Mouse (Mus musculus): ENCODE measurements around the gene Lpar3. TPM values are rescaled to one million over a fixed set of nuclear protein-coding genes. Genes with fewer than 3 reads are reported as not detected.

Gene Lpar3
- polyA plus RNA-seq (2021), result 0.04 TPM

- peak; percentile 65 for TF ChIP-seq CTCF (IDR thresholded peaks at IDR 0.05)
- ChIA-PET CTCF (no interaction called here), POLR2A (no interaction called here)
- H3K27me3 ChIP-seq, result no peaks in the 10 kb centered on the region
- DNase-seq (ENCODE audit: low read depth, low spot score), result no peak
- ATAC-seq, result no peak
- in situ Hi-C loops (cut with MboI; ENCODE audit: low pct_unique_long_range_greater_than_20kb), result no loop called here
Observed at GRCm38 (mm10) chr3:146220776-146221486, at the start of gene Lpar3. Gene Lpar3 (plus strand): TSS chr3:146220963.

GRCm38 (mm10) chr3:146173030-146173429, 47.7 kb upstream of the Lpar3 start:
- no peak for ATAC-seq
- in situ Hi-C loops (cut with MboI; ENCODE audit: low pct_unique_long_range_greater_than_20kb), result no loop called here
- TF ChIP-seq CTCF (IDR thresholded peaks at IDR 0.05), result no peak
- no peak for DNase-seq (ENCODE audit: low read depth, low spot score)
- no peaks in the 10 kb centered on the region for H3K27me3 ChIP-seq
- POLR2A ChIA-PET, result no interaction called here
- CTCF ChIA-PET, result interaction anchor here (1.0 to 2.1 kb wide), 5 partner anchors 9 to 316 kb away, joined by 3 to 8 read pairs (median 5); no protein-coding TSS in a partner anchor

GRCm38 (mm10) chr3:146174215-146174614, 46.5 kb upstream of the Lpar3 start:
- no peaks in the 10 kb centered on the region for H3K27me3 ChIP-seq
- TF ChIP-seq CTCF (IDR thresholded peaks at IDR 0.05), result no peak
- no peak for ATAC-seq
- CTCF ChIA-PET, result interaction anchor here (0.8 to 2.1 kb wide), 5 partner anchors 14 to 232 kb away, joined by 3 to 5 read pairs (median 4); no protein-coding TSS in a partner anchor
- no peak for DNase-seq (ENCODE audit: low read depth, low spot score)
- POLR2A ChIA-PET, result no interaction called here
- in situ Hi-C loops (cut with MboI; ENCODE audit: low pct_unique_long_range_greater_than_20kb), result no loop called here

- ATAC-seq (no peak), DNase-seq (ENCODE audit: low read depth, low spot score) (no peak)
- H3K27me3 ChIP-seq, result no peaks in the 10 kb centered on the region
- POLR2A ChIA-PET, result interaction anchor here (0.6 to 1.2 kb wide), 3 partner anchors 118 to 231 kb away, joined by 3 read pairs; no protein-coding TSS in a partner anchor
- in situ Hi-C loops (cut with MboI; ENCODE audit: low pct_unique_long_range_greater_than_20kb), result no loop called here
- CTCF ChIA-PET, result interaction anchor here (0.7 to 10.9 kb wide), 66 partner anchors 9 to 757 kb away, joined by 3 to 249 read pairs (median 5); partner anchors contain the start of gene 2410004B18Rik
- no peak for TF ChIP-seq CTCF (IDR thresholded peaks at IDR 0.05)
Observed at GRCm38 (mm10) chr3:146177295-146177694, 43.5 kb upstream of the Lpar3 start.

- in situ Hi-C loops (cut with MboI; ENCODE audit: low pct_unique_long_range_greater_than_20kb), result no loop called here
- POLR2A ChIA-PET, result interaction anchor here (0.6 to 1.2 kb wide), 6 partner anchors 119 to 240 kb away, joined by 3 read pairs; no protein-coding TSS in a partner anchor
Observed at GRCm38 (mm10) chr3:146177748-146178582, 42.8 kb upstream of the Lpar3 start.

GRCm38 (mm10) chr3:146180341-146180740, 40.4 kb upstream of the Lpar3 start:
- TF ChIP-seq CTCF (IDR thresholded peaks at IDR 0.05), result no peak
- H3K27me3 ChIP-seq, result no peaks in the 10 kb centered on the region
- ChIA-PET POLR2A (interaction anchor here (0.7 kb wide), 1 partner anchor 721 kb away, joined by 3 read pairs; no protein-coding TSS in a partner anchor), CTCF (interaction anchor here (1.0 to 10.9 kb wide), 14 partner anchors 8 to 232 kb away, joined by 3 to 249 read pairs (median 5); no protein-coding TSS in a partner anchor)
- ATAC-seq, result no peak
- in situ Hi-C loops (cut with MboI; ENCODE audit: low pct_unique_long_range_greater_than_20kb), result loop anchor here (5.0 to 10.0 kb wide), 7 partner anchors 123 to 762 kb away; no protein-coding TSS in a partner anchor
- no peak for DNase-seq (ENCODE audit: low read depth, low spot score)

More at GRCm38 (mm10) chr3:146177748-146178582, 42.8 kb upstream of the Lpar3 start:
- ATAC-seq (peak; percentile 82), DNase-seq (ENCODE audit: low read depth, low spot score) (peak; percentile 63)
- CTCF ChIA-PET, result interaction anchor here (0.7 to 10.9 kb wide), 68 partner anchors 10 to 756 kb away, joined by 3 to 249 read pairs (median 5); partner anchors contain the start of gene 2410004B18Rik
- peak; percentile 99 for TF ChIP-seq CTCF (IDR thresholded peaks at IDR 0.05)
- H3K27me3 ChIP-seq, result no peaks in the 10 kb centered on the region

GRCm38 (mm10) chr3:146180986-146181385, 39.8 kb upstream of the Lpar3 start:
- peak; percentile 93 for TF ChIP-seq CTCF (IDR thresholded peaks at IDR 0.05)

GRCm38 (mm10) chr3:146184992-146185657, 35.6 kb upstream of the Lpar3 start:
- peak; percentile 41 for DNase-seq (ENCODE audit: low read depth, low spot score)
- ChIA-PET POLR2A (no interaction called here), CTCF (interaction anchor here (0.8 to 10.9 kb wide), 27 partner anchors 10 to 761 kb away, joined by 3 to 249 read pairs (median 4); no protein-coding TSS in a partner anchor)
- TF ChIP-seq CTCF (IDR thresholded peaks at IDR 0.05), result peak; percentile 99
- H3K27me3 ChIP-seq, result no peaks in the 10 kb centered on the region
- in situ Hi-C loops (cut with MboI; ENCODE audit: low pct_unique_long_range_greater_than_20kb), result loop anchor here (5.0 to 10.0 kb wide), 7 partner anchors 128 to 757 kb away; no protein-coding TSS in a partner anchor
- peak; percentile 51 for ATAC-seq

More at GRCm38 (mm10) chr3:146180986-146181385, 39.8 kb upstream of the Lpar3 start:
- H3K27me3 ChIP-seq, result no peaks in the 10 kb centered on the region
- DNase-seq (ENCODE audit: low read depth, low spot score) (no peak), ATAC-seq (no peak)
- ChIA-PET CTCF (interaction anchor here (0.7 to 10.9 kb wide), 17 partner anchors 9 to 308 kb away, joined by 3 to 249 read pairs (median 4); no protein-coding TSS in a partner anchor), POLR2A (no interaction called here)
- in situ Hi-C loops (cut with MboI; ENCODE audit: low pct_unique_long_range_greater_than_20kb), result loop anchor here (5.0 to 10.0 kb wide), 7 partner anchors 124 to 761 kb away; no protein-coding TSS in a partner anchor

- CTCF ChIA-PET, result interaction anchor here (0.8 to 10.9 kb wide), 14 partner anchors 8 to 244 kb away, joined by 3 to 249 read pairs (median 6); no protein-coding TSS in a partner anchor
- no peak for DNase-seq (ENCODE audit: low read depth, low spot score)
- no peak for TF ChIP-seq CTCF (IDR thresholded peaks at IDR 0.05)
- ATAC-seq, result no peak
- in situ Hi-C loops (cut with MboI; ENCODE audit: low pct_unique_long_range_greater_than_20kb), result loop anchor here (10.0 kb wide), 2 partner anchors 379 to 599 kb away; no protein-coding TSS in a partner anchor
- POLR2A ChIA-PET, result interaction anchor here (0.7 kb wide), 1 partner anchor 269 kb away, joined by 4 read pairs; no protein-coding TSS in a partner anchor
- no peaks in the 10 kb centered on the region for H3K27me3 ChIP-seq
Observed at GRCm38 (mm10) chr3:146186033-146186432, 34.7 kb upstream of the Lpar3 start.

Data from Patski (cell line).